Mouse (Mus musculus): ENCODE measurements around the gene Tmem212. TPM values are rescaled to one million over a fixed set of nuclear protein-coding genes. Genes with fewer than 3 reads are reported as not detected.
A peak's percentile ranks its signal among the peaks of the same experiment; 100 is the strongest.

The Tmem212 gene
- polyA plus RNA-seq, 1 experiment from 2014 or later, result not detected

- Histone ChIP-seq H3K27ac (no peak overlapping the region), H3K36me3 (no peaks in the 10 kb centered on the region), H3K4me2 (no peak overlapping the region), H3K27me3 (no peaks in the 10 kb centered on the region), H3K9me3 (replicated peaks) (0 out of 2 replicates have a peak, but pooled peaks cover 6% of the 10 kb centered on the region), H3K9ac (no peak overlapping the region), H3K4me1 (no peaks in the 10 kb centered on the region), H3K4me3 (replicated peaks) (no peak overlapping the region)
- no peak for ATAC-seq (replicated peaks; ENCODE audit: low FRiP score)
- WGBS, result 85% methylated on average over 11 of the region's 11 CpGs
Measured at GRCm38 (mm10) chr3:27921268-27922020, 25.3 kb upstream of the Tmem212 start.

GRCm38 (mm10) chr3:27918656-27919436 lies 22.7 kb upstream of the Tmem212 start:
- H3K4me3 ChIP-seq (replicated peaks), result no peak overlapping the region
- no peaks in the 10 kb centered on the region for H3K36me3 ChIP-seq
- H3K9me3 ChIP-seq (replicated peaks), result 0 out of 2 replicates have a peak, but pooled peaks cover 6% of the 10 kb centered on the region
- no peak overlapping the region for H3K9ac ChIP-seq
- 80% methylated on average over 14 of the region's 14 CpGs for WGBS
- H3K27ac ChIP-seq, result no peak overlapping the region
- H3K27me3 ChIP-seq, result no peaks in the 10 kb centered on the region
- no peaks in the 10 kb centered on the region for H3K4me1 ChIP-seq
- no peak for ATAC-seq (replicated peaks; ENCODE audit: low FRiP score)
- H3K4me2 ChIP-seq, result no peak overlapping the region

- no peak overlapping the region for H3K27ac ChIP-seq
- peaks cover 6% of the 10 kb centered on the region for H3K4me1 ChIP-seq
- no peak overlapping the region for H3K4me2 ChIP-seq
- no peak overlapping the region for H3K9ac ChIP-seq
- no peaks in the 10 kb centered on the region for H3K9me3 ChIP-seq (replicated peaks)
- H3K4me3 ChIP-seq (replicated peaks), result no peak overlapping the region
- WGBS, result 93% methylated on average over 3 of the region's 3 CpGs
- no peaks in the 10 kb centered on the region for H3K36me3 ChIP-seq
- H3K27me3 ChIP-seq, result no peaks in the 10 kb centered on the region
- ATAC-seq (replicated peaks; ENCODE audit: low FRiP score), result no peak
Measured at GRCm38 (mm10) chr3:27909016-27909415, 12.8 kb upstream of the Tmem212 start.

GRCm38 (mm10) chr3:27908316-27908715 lies 12.1 kb upstream of the Tmem212 start:
- no peak overlapping the region for H3K27ac ChIP-seq
- no peaks in the 10 kb centered on the region for H3K27me3 ChIP-seq
- no peak overlapping the region for H3K4me3 ChIP-seq (replicated peaks)
- peaks cover 6% of the 10 kb centered on the region for H3K4me1 ChIP-seq
- H3K9me3 ChIP-seq (replicated peaks), result no peaks in the 10 kb centered on the region
- no peak for ATAC-seq (replicated peaks; ENCODE audit: low FRiP score)
- H3K4me2 ChIP-seq, result no peak overlapping the region
- 83% methylated on average over 2 of the region's 2 CpGs for WGBS
- no peak overlapping the region for H3K9ac ChIP-seq
- H3K36me3 ChIP-seq, result no peaks in the 10 kb centered on the region

GRCm38 (mm10) chr3:27907301-27907700 lies 11.1 kb upstream of the Tmem212 start:
- Histone ChIP-seq H3K27me3 (no peaks in the 10 kb centered on the region), H3K9me3 (replicated peaks) (no peaks in the 10 kb centered on the region), H3K36me3 (no peaks in the 10 kb centered on the region), H3K4me2 (no peak overlapping the region), H3K4me3 (replicated peaks) (no peak overlapping the region), H3K4me1 (peaks cover 6% of the 10 kb centered on the region), H3K9ac (no peak overlapping the region), H3K27ac (no peak overlapping the region)
- no peak for ATAC-seq (replicated peaks; ENCODE audit: low FRiP score)
- WGBS, result 76% methylated on average over 2 of the region's 2 CpGs

- no peak overlapping the region for H3K4me2 ChIP-seq
- ATAC-seq (replicated peaks; ENCODE audit: low FRiP score), result 0 out of 2 replicates have a peak, but pooled peaks have one; percentile 12
- no peak overlapping the region for H3K27ac ChIP-seq
- WGBS, result 85% methylated on average over 7 of the region's 7 CpGs
- peaks cover 6% of the 10 kb centered on the region for H3K4me1 ChIP-seq
- no peak overlapping the region for H3K9ac ChIP-seq
- no peaks in the 10 kb centered on the region for H3K27me3 ChIP-seq
- no peak overlapping the region for H3K4me3 ChIP-seq (replicated peaks)
- H3K36me3 ChIP-seq, result no peaks in the 10 kb centered on the region
- H3K9me3 ChIP-seq (replicated peaks), result no peaks in the 10 kb centered on the region
Measured at GRCm38 (mm10) chr3:27906647-27907209, 10.6 kb upstream of the Tmem212 start.

- H3K27ac ChIP-seq, result no peak overlapping the region
- no peaks in the 10 kb centered on the region for H3K27me3 ChIP-seq
- WGBS, result 35% methylated on average over 13 of the region's 13 CpGs
- H3K9me3 ChIP-seq (replicated peaks), result no peaks in the 10 kb centered on the region
- no peak overlapping the region for H3K4me3 ChIP-seq (replicated peaks)
- no peaks in the 10 kb centered on the region for H3K36me3 ChIP-seq
- no peak overlapping the region for H3K4me2 ChIP-seq
- ATAC-seq (replicated peaks; ENCODE audit: low FRiP score), result peak; percentile 66
- H3K4me1 ChIP-seq, result peaks cover 6% of the 10 kb centered on the region
- no peak overlapping the region for H3K9ac ChIP-seq
Measured at GRCm38 (mm10) chr3:27904659-27905330, 8.6 kb upstream of the Tmem212 start.

- Histone ChIP-seq H3K4me1 (peaks cover 22% of the 10 kb centered on the region), H3K27me3 (no peaks in the 10 kb centered on the region), H3K9ac (no peak overlapping the region), H3K27ac (no peak overlapping the region), H3K4me3 (replicated peaks) (no peak overlapping the region), H3K9me3 (replicated peaks) (no peaks in the 10 kb centered on the region), H3K4me2 (no peak overlapping the region), H3K36me3 (no peaks in the 10 kb centered on the region)
- no peak for ATAC-seq (replicated peaks; ENCODE audit: low FRiP score)
- WGBS, result 91% methylated on average over 6 of the region's 6 CpGs
Measured at GRCm38 (mm10) chr3:27901846-27902245, 5.7 kb upstream of the Tmem212 start.

- H3K9me3 ChIP-seq (replicated peaks), result no peaks in the 10 kb centered on the region
- ATAC-seq (replicated peaks; ENCODE audit: low FRiP score), result no peak
- H3K36me3 ChIP-seq, result no peaks in the 10 kb centered on the region
- H3K9ac ChIP-seq, result no peak overlapping the region
- peaks cover 25% of the 10 kb centered on the region for H3K4me1 ChIP-seq
- H3K27me3 ChIP-seq, result no peaks in the 10 kb centered on the region
- H3K4me2 ChIP-seq, result no peak overlapping the region
- no peak overlapping the region for H3K4me3 ChIP-seq (replicated peaks)
- H3K27ac ChIP-seq, result no peak overlapping the region
- WGBS, result 60% methylated on average over 13 of the region's 13 CpGs
Measured at GRCm38 (mm10) chr3:27899012-27899726, 3.0 kb upstream of the Tmem212 start.

- ATAC-seq (replicated peaks; ENCODE audit: low FRiP score), result no peak
- Histone ChIP-seq H3K4me2 (no peak overlapping the region), H3K9me3 (replicated peaks) (no peaks in the 10 kb centered on the region), H3K4me1 (peaks cover 25% of the 10 kb centered on the region), H3K27me3 (no peaks in the 10 kb centered on the region), H3K27ac (no peak overlapping the region), H3K36me3 (no peaks in the 10 kb centered on the region), H3K9ac (no peak overlapping the region), H3K4me3 (replicated peaks) (no peak overlapping the region)
- 65% methylated on average over 10 of the region's 10 CpGs for WGBS
Measured at GRCm38 (mm10) chr3:27898178-27898577, 2.0 kb upstream of the Tmem212 start.

GRCm38 (mm10) chr3:27886578-27886977 lies 9.6 kb downstream of the Tmem212 start:
- no peak for ATAC-seq (replicated peaks; ENCODE audit: low FRiP score)
- H3K36me3 ChIP-seq, result no peaks in the 10 kb centered on the region
- no peak overlapping the region for H3K4me2 ChIP-seq

More at GRCm38 (mm10) chr3:27886578-27886977, 9.6 kb downstream of the Tmem212 start:
- Histone ChIP-seq H3K9me3 (replicated peaks) (no peaks in the 10 kb centered on the region), H3K27me3 (no peaks in the 10 kb centered on the region), H3K9ac (no peak overlapping the region), H3K4me1 (peaks cover 13% of the 10 kb centered on the region), H3K27ac (no peak overlapping the region), H3K4me3 (replicated peaks) (no peak overlapping the region)
- WGBS, result 30% methylated on average over 7 of the region's 7 CpGs

Measured in kidney, embryonic 15.5 days (tissue).